Mouse (Mus musculus) spleen, adult 2 months (tissue): ENCODE data around the gene Caskin2.

ENCODE experiments used
- CTCF ChIP-seq: fragments of 200-500 bp; IDR thresholded peaks from 2 replicates; pipeline ENCODE4 v1.5.1; 2011; ENCODE audit warnings: mild to moderate bottlenecking, inconsistent platforms; ENCODE audit not compliant: insufficient read depth, insufficient read length, insufficient replicate concordance; ENCODE audit errors: extremely low read depth
- POLR2A ChIP-seq: fragments of 200-500 bp; IDR thresholded peaks from 2 replicates; pipeline ENCODE4 v1.6.1; 2011; ENCODE audit warnings: low read depth, low read length, inconsistent platforms

GRCm38 (mm10) chr11:115768896-115769295 is 44.5 kb downstream of the Caskin2 start:
- no peak for TF ChIP-seq CTCF
- TF ChIP-seq POLR2A, result no peak
